Mouse (Mus musculus) WW6 (cell line): ENCODE measurements around the gene 2610002M06Rik.

Source experiments
- DNase-seq: peaks from one replicate; pipeline ENCODE4 v3.0.0-alpha.2; 2013; ENCODE audit warnings: low read depth, low spot score

The 2610002M06Rik gene

DNA sequence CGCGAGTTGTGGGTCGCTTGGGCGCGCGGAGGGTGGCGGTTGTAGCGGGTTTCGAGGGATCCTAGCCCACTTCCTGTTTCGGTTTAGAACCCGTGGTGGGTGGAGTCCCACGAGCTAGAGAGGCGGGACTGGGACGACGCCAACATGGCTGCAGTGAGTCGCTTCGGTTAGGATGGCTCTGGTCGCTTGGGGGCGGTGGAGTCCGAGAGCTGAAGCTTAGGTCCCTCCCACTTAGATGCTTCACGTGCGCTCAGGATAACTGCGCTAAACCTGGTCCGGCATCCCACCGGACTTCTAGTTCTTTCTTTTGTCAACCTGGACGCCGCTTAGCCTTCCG, at the start of gene 2610002M06Rik:
Gene 2610002M06Rik (minus strand): TSS at position 117 of the 337 bp plus-strand sequence.
- peak; percentile 31 for DNase-seq

- DNase-seq = no peak
Measured at GRCm38 (mm10) chrX:107858165-107858564, 42.0 kb upstream of the 2610002M06Rik start.

DNA sequence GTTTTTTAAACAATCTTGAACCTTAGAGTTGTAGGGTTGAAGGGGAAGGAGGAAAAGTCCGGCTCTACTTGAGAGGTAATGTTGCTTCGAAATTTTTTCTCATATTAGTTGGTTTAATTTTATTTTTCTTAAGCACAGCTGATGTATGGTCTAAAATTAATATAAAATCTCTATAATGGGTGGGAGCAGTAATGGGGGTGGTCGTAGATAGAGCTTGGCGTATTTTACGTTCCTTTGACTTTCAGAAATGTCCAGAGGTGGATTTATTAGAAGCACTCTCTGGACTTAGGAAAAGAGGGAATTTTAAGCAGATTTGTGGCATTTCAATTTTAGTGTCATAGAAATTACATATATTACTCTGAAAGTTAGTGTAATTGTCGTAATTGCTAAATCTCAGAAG, 592 bp upstream of the 2610002M06Rik start:
- no peak for DNase-seq

DNA sequence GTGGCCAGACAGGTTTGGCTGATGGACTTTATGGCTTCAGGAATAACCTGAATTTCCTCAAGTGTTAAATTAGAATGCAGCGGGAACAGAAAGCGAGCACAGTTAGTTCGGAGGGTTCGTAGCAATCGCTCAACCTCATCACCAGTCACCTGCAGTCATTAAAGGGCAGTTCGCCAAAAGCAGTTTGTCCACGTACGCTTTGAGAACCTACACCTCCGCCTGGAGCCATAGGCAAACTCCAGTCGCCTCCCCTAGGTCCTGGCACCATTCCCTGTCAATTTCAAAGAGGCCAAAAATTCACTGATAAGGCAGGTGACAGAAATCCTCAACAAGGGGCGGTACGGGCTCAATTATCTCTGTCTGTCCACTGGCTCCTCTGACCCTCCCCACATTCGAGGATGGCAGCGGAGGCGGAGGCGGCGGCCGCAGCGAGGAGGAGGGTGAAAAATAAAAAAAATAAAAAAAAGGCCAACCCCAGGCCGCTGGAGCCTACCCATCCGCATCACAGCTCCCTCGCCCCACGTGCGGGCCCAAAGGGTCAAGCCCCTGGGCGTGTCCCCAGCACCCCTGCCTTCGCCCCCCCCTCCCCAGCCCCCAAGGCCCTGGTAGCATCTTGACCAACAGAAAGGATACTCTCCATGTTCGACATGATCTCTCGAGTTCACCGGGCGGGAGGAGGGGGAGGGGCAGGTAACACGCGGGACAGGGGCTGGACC, 474 bp downstream of the 2610002M06Rik start:
- no peak for DNase-seq

DNA sequence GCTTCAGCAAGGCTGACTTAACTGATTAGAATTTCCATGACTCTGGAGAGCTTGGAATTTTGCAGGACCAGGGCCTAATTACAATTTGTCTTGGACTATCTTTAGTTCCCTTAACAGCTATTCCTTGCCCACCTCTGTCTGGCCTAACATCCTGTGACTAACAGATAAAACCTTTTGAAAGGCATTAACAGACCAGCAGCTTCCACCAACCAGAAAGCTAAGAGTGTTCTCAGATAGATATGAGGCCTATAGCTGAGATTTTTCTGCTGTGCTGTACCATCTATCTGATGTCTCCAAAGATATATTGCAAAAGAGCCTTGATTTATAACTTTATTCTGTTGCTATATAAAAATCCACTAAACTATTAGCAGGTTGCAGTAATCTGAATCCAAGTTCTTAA, 4.0 kb downstream of the 2610002M06Rik start:
- no peak for DNase-seq

DNA sequence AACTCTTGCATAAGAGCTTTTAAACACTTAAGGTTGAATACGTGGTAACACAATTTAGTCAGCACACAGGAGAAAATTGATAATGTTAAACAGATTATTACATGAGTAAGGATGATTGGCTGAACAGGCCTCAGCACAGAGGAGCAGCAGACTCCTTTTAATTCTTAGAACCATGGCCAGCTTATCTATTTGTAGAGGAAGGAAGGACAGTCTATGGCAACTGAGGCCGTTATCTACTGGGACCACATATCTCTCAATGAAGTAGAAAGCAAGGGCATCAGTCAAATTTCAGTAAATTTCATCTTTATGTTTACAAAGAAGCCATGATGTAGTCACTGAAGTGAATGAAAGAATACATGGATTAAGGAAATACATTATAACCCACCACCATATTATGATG, 19.2 kb downstream of the 2610002M06Rik start:
- no peak for DNase-seq

GRCm38 (mm10) chrX:107795785-107796184, 20.3 kb downstream of the 2610002M06Rik start:
- DNase-seq = no peak

- DNase-seq = no peak
Measured at GRCm38 (mm10) chrX:107792290-107792689, 23.8 kb downstream of the 2610002M06Rik start, which contains the start of gene Tent5d. TSS of gene Tent5d (plus strand) at chrX:107792590.

- DNase-seq = no peak
Measured at GRCm38 (mm10) chrX:107790750-107791493, 25.2 kb downstream of the 2610002M06Rik start.

GRCm38 (mm10) chrX:107790136-107790535, 26.0 kb downstream of the 2610002M06Rik start:
- no peak for DNase-seq

- no peak for DNase-seq
Measured at GRCm38 (mm10) chrX:107767896-107768295, 48.2 kb downstream of the 2610002M06Rik start.
